Mouse (Mus musculus) lung, postnatal 25 days (tissue): ENCODE data around the gene Stk39.
A peak's percentile ranks its signal among the peaks of the same experiment; 100 is the strongest.
"Not testable (repeated sequence)": the region's sequence is repeated elsewhere in the genome, so short reads cannot be mapped to it uniquely, and the experiment has no call there.

Source experiments
- DNase-seq: peaks from one replicate; pipeline ENCODE4 v3.0.0; 2022; ENCODE audit warnings: low spot score

Stk39 gene

GRCm38 (mm10) chr2:68288106-68288505 is 184.0 kb downstream of the Stk39 start:
- no peak for DNase-seq

GRCm38 (mm10) chr2:68284391-68284790 is 187.7 kb downstream of the Stk39 start:
- DNase-seq, result peak; percentile 44

GRCm38 (mm10) chr2:68283021-68283548 is 189.0 kb downstream of the Stk39 start:
- DNase-seq, result no peak

GRCm38 (mm10) chr2:68281575-68281974 is 190.5 kb downstream of the Stk39 start:
- DNase-seq, result no peak

- DNase-seq, result no peak
These were observed 200.8 kb downstream of the Stk39 start for GRCm38 (mm10) chr2:68271301-68271700.

GRCm38 (mm10) chr2:68270836-68271235 is 201.2 kb downstream of the Stk39 start:
- no peak for DNase-seq

GRCm38 (mm10) chr2:68269646-68270045 is 202.4 kb downstream of the Stk39 start:
- no peak for DNase-seq

GRCm38 (mm10) chr2:68264826-68265225 is 207.2 kb downstream of the Stk39 start:
- no peak for DNase-seq

- DNase-seq, result no peak
These were observed 211.2 kb downstream of the Stk39 start for GRCm38 (mm10) chr2:68260911-68261310.

GRCm38 (mm10) chr2:68257571-68257970 is 214.5 kb downstream of the Stk39 start:
- no peak for DNase-seq

GRCm38 (mm10) chr2:68256472-68256871 is 215.6 kb downstream of the Stk39 start:
- no peak for DNase-seq

GRCm38 (mm10) chr2:68254756-68255155 is 217.3 kb downstream of the Stk39 start:
- no peak for DNase-seq

GRCm38 (mm10) chr2:68253222-68253621 is 218.8 kb downstream of the Stk39 start:
- no peak for DNase-seq

- no peak for DNase-seq
These were observed 219.9 kb downstream of the Stk39 start for GRCm38 (mm10) chr2:68252048-68252758.

GRCm38 (mm10) chr2:68250897-68251296 is 221.2 kb downstream of the Stk39 start:
- DNase-seq, result no peak

- DNase-seq, result no peak
These were observed 222.1 kb downstream of the Stk39 start for GRCm38 (mm10) chr2:68249855-68250424.

GRCm38 (mm10) chr2:68246284-68246683 is 225.8 kb downstream of the Stk39 start:
- no peak for DNase-seq

GRCm38 (mm10) chr2:68244556-68244955 is 227.5 kb downstream of the Stk39 start:
- no peak for DNase-seq

GRCm38 (mm10) chr2:68243879-68244553 is 228.1 kb downstream of the Stk39 start:
- DNase-seq, result no peak

- DNase-seq, result no peak
These were observed 228.8 kb downstream of the Stk39 start for GRCm38 (mm10) chr2:68243273-68243672.

- DNase-seq, result no peak
These were observed 230.0 kb downstream of the Stk39 start for GRCm38 (mm10) chr2:68242069-68242468.

- DNase-seq, result peak; percentile 18
These were observed 230.4 kb downstream of the Stk39 start for GRCm38 (mm10) chr2:68241640-68242039.

- DNase-seq, result not testable (repeated sequence)
These were observed 232.7 kb downstream of the Stk39 start for GRCm38 (mm10) chr2:68239415-68239814.
